Mouse (Mus musculus): ENCODE results near the gene Xrcc3. TPM values are rescaled to one million over a fixed set of nuclear protein-coding genes. Genes with fewer than 3 reads are reported as not detected.

The Xrcc3 gene
- polyA plus RNA-seq (2012; fragmentation: generic; extraction: Trizol) = 1 to 10 TPM; 2.7 to 8.2 TPM

DNA sequence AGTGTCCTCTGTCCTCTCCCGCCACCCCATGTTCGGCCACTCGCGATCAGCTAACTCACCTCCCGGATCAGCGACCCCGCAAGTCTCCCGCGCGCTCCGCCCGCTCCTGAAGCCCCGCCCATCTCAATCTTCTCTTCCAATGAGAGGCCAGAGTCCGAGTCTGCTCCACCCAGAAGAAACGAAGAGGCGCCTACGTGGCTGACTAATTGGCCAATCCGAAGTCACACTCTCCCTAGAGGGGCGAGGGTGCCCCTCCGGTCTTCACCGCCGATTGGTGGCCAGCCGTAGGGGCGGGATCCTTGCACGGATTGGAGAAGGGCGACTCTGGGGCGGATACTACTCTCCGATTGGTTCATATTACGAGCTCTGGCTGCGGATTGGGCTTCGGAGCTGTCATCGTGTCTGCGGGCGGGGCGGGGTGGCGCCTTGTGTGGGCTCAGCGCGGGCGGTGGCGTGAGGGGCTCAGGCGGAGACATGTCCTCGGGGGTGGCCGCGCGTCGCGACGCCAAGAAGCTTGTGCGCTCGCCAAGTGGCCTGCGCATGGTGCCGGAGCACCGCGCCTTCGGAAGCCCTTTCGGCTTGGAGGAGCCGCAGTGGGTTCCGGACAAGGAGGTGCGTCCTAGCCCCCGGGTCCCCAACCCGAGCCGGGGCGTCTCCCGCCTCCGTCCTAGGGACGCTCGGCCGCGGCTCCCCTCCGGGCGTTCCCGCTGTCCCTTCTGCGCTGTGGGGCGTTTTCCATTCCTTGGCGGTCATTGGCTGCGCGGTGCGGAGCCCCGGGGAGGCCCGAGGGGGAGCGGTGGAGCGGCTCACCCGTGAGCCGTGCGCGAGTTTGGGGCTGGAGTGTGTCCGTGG is at the start of gene Xrcc3, which contains the start of gene Zfyve21:
Gene Xrcc3 (minus strand): TSS at position 108 of the 852 bp plus-strand sequence.
Gene Zfyve21 (plus strand): TSS at position 405 of the 852 bp plus-strand sequence.

DNA sequence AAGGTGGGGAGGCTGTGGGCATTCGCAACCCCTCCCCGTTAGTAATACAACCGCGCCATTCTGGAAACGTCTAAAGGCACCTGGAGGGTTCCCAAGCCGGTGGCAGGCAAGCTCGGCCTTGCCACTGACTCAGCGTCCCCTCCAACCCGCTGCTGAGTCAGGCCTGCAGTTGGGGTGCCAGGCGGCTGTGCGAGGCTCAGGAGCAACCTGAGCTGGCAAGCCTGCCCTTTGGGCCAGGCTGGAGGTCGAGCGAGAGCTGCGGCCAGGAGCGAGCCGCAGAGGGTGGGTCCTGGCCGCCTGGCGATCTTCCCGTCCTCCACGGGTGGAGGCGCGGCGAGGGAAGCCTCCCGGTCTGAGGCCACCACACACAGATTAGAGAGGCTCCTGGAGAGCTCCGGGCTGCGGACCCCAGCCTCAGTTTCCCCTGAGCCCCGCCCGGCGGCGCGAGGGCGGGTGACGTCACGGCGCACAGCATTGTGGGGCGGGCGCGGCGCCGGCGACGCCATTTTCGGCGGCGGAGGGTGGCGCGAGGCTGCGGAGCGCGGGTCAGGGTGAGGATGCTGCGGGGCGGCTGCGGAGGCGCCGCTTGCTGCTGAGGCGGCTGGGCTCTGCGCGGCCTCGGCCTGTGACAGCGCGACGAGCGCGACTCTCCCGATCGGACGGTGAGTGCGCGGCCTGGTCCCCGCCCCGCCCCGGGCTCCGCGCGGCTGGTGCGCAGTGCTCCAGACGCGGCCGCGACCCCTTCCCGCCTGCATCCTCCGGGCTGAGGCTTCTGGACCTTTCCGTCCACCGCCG is 55.1 kb downstream of the Xrcc3 start, which contains the start of gene Klc1:
Gene Klc1 (plus strand): TSS at position 469 of the 795 bp plus-strand sequence.

Other genes starting within 250 kb of the Xrcc3 start
- gene Mark3, start 239.3 kb downstream of the Xrcc3 start, polyA plus RNA-seq (2012; fragmentation: generic; extraction: Trizol) = 10 to 100 TPM in 1 of 2 experiments, 1 to 10 TPM in 1; 5.1 to 24.1 TPM
- gene Ckb, start 141.5 kb downstream of the Xrcc3 start, polyA plus RNA-seq (2012; fragmentation: generic; extraction: Trizol) = 1 to 10 TPM in 1 of 2 experiments, under 1 TPM in 1; 0.11 to 1.5 TPM
- gene Trmt61a, start 135.8 kb downstream of the Xrcc3 start, polyA plus RNA-seq (2012; fragmentation: generic; extraction: Trizol) = 1 to 10 TPM; 4.9 to 9.1 TPM
- gene Bag5, start 100.6 kb downstream of the Xrcc3 start, polyA plus RNA-seq (2012; fragmentation: generic; extraction: Trizol) = 10 to 100 TPM in 1 of 2 experiments, 1 to 10 TPM in 1; 3.7 to 22.5 TPM
- gene Apopt1, start 100.6 kb downstream of the Xrcc3 start, polyA plus RNA-seq (2012; fragmentation: generic; extraction: Trizol) = 10 to 100 TPM; 19.9 to 33.9 TPM
- 10 to 100 TPM; 43.6 to 71.2 TPM for gene Klc1, start 55.0 kb downstream of the Xrcc3 start, polyA plus RNA-seq (2012; fragmentation: generic; extraction: Trizol)
- 10 to 100 TPM; 10.2 to 36.9 TPM for gene Zfyve21, start 297 bp upstream of the Xrcc3 start, polyA plus RNA-seq (2012; fragmentation: generic; extraction: Trizol)
- 1 to 10 TPM; 1.1 to 6.1 TPM for gene Ppp1r13b, start 94.2 kb upstream of the Xrcc3 start, polyA plus RNA-seq (2012; fragmentation: generic; extraction: Trizol)
- 100 to 1,000 TPM; 184 to 519 TPM for gene Atp5mpl, start 153.1 kb upstream of the Xrcc3 start, polyA plus RNA-seq (2012; fragmentation: generic; extraction: Trizol)
- gene Tdrd9, start 157.7 kb upstream of the Xrcc3 start, polyA plus RNA-seq (2012; fragmentation: generic; extraction: Trizol) = under 1 TPM; 0.01 to 0.05 TPM
- not detected for gene Rd3l, start 167.4 kb upstream of the Xrcc3 start, polyA plus RNA-seq (2012; fragmentation: generic; extraction: Trizol)

Data from C3H10T1/2 (cell line).